Mouse (Mus musculus) midbrain, postnatal 0 days (tissue): ENCODE results near the gene Ttll11. TPM values are rescaled to one million over a fixed set of nuclear protein-coding genes. Genes with fewer than 3 reads are reported as not detected.

Experiments
- ATAC-seq: fragments of 200-750 bp; cut with Nextera tagmentation; 2 replicates; pipeline ENCODE4 v1.8.0; 2017; ENCODE audit warnings: moderate number of reproducible peaks, mild to moderate bottlenecking, moderate TSS enrichment, moderate library complexity; ENCODE audit not compliant: low FRiP score
- DNase-seq: peaks from one replicate; pipeline ENCODE4 v3.0.0-alpha.2; 2015; ENCODE audit warnings: low spot score
- H3K27ac ChIP-seq: fragments of 300-500 bp; sonication (generic); 2 replicates; pipeline ENCODE4 v1.5.1; 2014; ENCODE audit warnings: low read depth, mild to moderate bottlenecking, low read length, mixed read lengths
- H3K27me3 ChIP-seq: fragments of 300-500 bp; sonication (generic); 2 replicates; pipeline ENCODE4 v1.6.1; 2014; ENCODE audit warnings: low read length, control low read depth, mixed read lengths; ENCODE audit not compliant: insufficient read depth
- H3K36me3 ChIP-seq: fragments of 300-500 bp; sonication (generic); 2 replicates; pipeline ENCODE4 v1.6.1; 2014; ENCODE audit warnings: low read length, control low read depth, mixed read lengths; ENCODE audit not compliant: insufficient read depth
- H3K4me1 ChIP-seq: fragments of 300-500 bp; sonication (generic); 2 replicates; pipeline ENCODE4 v1.6.1; 2014; ENCODE audit warnings: mild to moderate bottlenecking, control low read depth, antibody characterized with exemption, low read length, mixed read lengths; ENCODE audit not compliant: insufficient read depth
- H3K4me2 ChIP-seq: fragments of 300-500 bp; sonication (generic); 2 replicates; pipeline ENCODE4 v1.6.1; 2014; ENCODE audit warnings: low read depth, mild to moderate bottlenecking, low read length, mixed read lengths; ENCODE audit not compliant: poor library complexity, severe bottlenecking
- H3K4me3 ChIP-seq: fragments of 300-500 bp; sonication (generic); 2 replicates; pipeline ENCODE4 v1.5.1; 2014; ENCODE audit warnings: low read depth, mild to moderate bottlenecking, low read length, moderate library complexity
- H3K9ac ChIP-seq: fragments of 300-500 bp; sonication (generic); replicated peaks from 2 replicates; pipeline ENCODE4 v1.6.1; 2014; ENCODE audit warnings: mild to moderate bottlenecking, low read length, moderate library complexity, mixed read lengths; ENCODE audit not compliant: poor library complexity, severe bottlenecking
- H3K9me3 ChIP-seq: fragments of 300-500 bp; sonication (generic); 2 replicates; pipeline ENCODE4 v1.6.1; 2016; ENCODE audit warnings: low read length, control low read depth
- CTCF ChIP-seq: IDR thresholded peaks from 2 replicates; pipeline ENCODE4 v1.5.1; 2016; ENCODE audit warnings: antibody characterized with exemption, mild to moderate bottlenecking
- WGBS: fragments of 180-500 bp; shearing (Covaris S2); extraction: QIAGEN DNeasy Blood & Tissue Kit; methylation state at CpG from one replicate; pipeline ENCODE4 v1.1.7; 2014; 5-methylcytosine and 5-hydroxymethylcytosine counted together
- polyA plus RNA-seq: library from polyadenylated mRNA; unstranded; fragments of >200 nt; fragmentation: Nextera tagmentation; extraction: Ambion mirVana; gene quantifications from 2 replicates; pipeline ENCODE4 v1.2.1, GENCODE M21; 2015
- total RNA-seq: library from RNA; depleted of rRNA; stranded (reverse); fragments of >200 nt; gene quantifications from 2 replicates; pipeline ENCODE4 v1.2.3, GENCODE M21; 2014

Ttll11 gene
- total and polyA plus RNA-seq, 2 experiments from 2014 or later: 7.8 to 15.8 TPM

DNA sequence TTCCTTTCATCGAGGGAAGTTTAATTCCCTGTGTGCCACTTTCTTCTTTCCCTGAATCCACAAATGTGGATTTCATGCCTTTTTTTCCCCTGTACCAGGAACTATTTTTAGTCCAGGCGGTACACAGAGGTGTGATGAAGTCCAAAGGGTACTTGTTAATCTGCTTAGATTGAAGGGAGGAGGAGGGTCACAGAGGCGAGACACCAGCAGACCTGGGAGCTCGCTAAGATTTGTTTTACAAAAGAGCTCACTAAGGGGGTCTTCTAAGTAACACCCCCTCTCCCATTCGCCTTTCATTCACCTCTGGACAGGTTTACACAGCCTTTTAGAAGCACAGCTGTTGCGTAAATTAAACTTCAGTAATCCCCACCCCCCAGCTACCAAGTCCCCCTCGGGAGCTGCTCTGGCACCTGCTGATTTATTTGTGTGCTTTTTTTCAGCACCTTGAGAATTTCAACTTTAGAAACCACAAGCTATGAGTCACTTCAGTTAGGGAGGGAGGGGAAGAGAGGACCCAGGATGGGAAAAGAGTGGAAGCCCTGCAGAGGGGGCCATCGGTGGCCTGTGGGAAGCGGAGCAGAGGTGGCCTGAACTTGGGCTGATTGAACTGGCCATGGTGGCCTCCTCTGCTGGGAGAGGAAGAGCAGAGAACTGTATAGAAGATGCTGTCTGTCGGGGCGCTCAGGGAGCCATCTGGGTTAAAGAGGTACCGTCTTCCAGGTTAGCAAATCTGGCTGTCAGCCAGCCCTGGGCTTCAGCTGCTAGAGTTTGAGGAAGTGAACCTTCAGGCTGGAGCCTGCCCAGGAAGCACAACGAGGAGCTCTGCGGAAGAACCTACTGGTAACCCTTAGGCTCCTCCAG is 138.5 kb downstream of the Ttll11 start:
- Histone ChIP-seq H3K9me3 (no peaks in the 10 kb centered on the region), H3K4me3 (no peak overlapping the region), H3K27me3 (no peaks in the 10 kb centered on the region), H3K4me1 (peaks cover 3% of the 10 kb centered on the region; the same call in 1 of the 2 replicates), H3K36me3 (no peaks in the 10 kb centered on the region), H3K9ac (no peak overlapping the region), H3K27ac (no peak overlapping the region), H3K4me2 (no peak overlapping the region)
- ATAC-seq: no peak
- no peak for DNase-seq
- no peak for TF ChIP-seq CTCF
- 28% methylated on average over 14 of the region's 14 CpGs for WGBS

DNA sequence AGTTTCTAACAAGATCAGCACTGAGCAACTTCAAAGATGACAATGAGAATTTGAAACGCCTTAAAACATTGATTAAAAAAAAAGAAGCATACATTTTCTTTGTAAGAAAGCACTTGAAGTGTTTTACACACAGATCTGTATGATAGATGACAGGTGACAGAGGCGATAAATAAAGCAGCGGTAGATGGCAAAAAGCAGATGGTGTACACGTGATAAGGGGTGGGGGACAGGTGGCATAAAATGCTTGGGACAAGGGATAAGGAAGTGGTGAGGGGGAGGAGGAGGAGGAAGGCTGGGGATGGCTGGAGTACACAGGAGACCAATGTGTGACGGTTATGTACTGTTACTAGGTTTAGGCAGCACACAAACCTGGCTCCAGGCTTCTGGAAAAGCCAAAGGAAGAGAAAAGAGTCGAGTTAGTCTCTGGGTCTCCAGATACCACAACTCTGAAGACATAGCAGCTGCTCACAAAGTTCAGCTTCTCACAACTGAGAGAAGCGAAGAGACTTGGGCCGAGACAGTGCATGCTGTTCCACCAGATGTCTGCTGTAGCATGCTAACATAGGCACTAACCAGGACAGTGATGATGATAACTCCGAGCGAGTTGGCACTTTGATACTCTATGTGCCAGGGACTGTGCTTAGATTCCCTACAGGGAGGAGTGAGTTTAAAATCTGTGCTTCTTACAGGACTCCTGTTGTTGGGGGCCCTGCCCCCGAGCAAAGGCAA is 140.8 kb downstream of the Ttll11 start:
- no peaks in the 10 kb centered on the region for H3K9me3 ChIP-seq
- H3K36me3 ChIP-seq: no peaks in the 10 kb centered on the region
- DNase-seq (no peak), ATAC-seq (no peak)
- no peak overlapping the region for H3K9ac ChIP-seq
- WGBS: 76% methylated on average over 11 of the region's 11 CpGs
- no peaks in the 10 kb centered on the region for H3K27me3 ChIP-seq
- no peak overlapping the region for H3K4me3 ChIP-seq
- H3K27ac ChIP-seq: no peak overlapping the region
- peaks cover 3% of the 10 kb centered on the region; the same call in 1 of the 2 replicates for H3K4me1 ChIP-seq
- TF ChIP-seq CTCF: no peak
- H3K4me2 ChIP-seq: no peak overlapping the region

DNA sequence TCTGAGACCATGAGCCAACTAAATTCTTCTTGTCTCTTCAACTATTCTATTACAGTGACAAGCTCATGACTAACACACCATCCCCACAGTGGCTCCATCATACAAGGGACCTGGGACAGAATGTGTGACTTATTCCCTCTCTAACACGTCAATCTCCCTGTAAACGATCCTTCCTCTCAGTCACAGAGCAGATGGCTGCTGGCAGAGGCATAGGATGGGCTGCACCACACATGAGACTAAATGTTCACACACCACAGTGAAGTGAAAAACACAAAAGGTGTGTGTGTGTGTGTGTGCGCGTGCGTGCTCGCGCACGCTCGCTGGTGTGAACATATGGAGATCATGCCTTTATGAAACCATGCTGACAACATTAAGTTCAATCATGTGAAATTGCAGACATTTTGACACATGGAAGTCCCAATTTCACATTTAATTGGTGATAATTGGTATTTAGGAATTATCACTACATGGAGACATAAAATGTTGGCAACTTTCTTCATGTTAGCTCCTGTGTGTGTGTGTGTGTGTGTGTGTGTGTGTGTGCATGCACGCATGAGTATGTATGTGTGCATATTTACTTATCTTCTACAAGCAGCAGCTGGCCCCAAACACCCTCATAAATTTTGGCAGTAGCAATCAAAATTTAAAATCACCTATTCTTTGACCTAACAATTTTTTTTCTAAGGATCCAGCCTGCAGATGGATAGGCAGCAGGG is 145.4 kb downstream of the Ttll11 start:
- no peaks in the 10 kb centered on the region for H3K9me3 ChIP-seq
- no peak overlapping the region for H3K4me3 ChIP-seq
- 96% methylated on average over 10 of the region's 10 CpGs for WGBS
- H3K36me3 ChIP-seq: no peaks in the 10 kb centered on the region
- no peak overlapping the region for H3K27ac ChIP-seq
- no peak overlapping the region for H3K4me2 ChIP-seq
- no peaks in the 10 kb centered on the region for H3K4me1 ChIP-seq
- ATAC-seq: no peak
- H3K9ac ChIP-seq: no peak overlapping the region
- DNase-seq: no peak
- no peaks in the 10 kb centered on the region for H3K27me3 ChIP-seq
- TF ChIP-seq CTCF: no peak

DNA sequence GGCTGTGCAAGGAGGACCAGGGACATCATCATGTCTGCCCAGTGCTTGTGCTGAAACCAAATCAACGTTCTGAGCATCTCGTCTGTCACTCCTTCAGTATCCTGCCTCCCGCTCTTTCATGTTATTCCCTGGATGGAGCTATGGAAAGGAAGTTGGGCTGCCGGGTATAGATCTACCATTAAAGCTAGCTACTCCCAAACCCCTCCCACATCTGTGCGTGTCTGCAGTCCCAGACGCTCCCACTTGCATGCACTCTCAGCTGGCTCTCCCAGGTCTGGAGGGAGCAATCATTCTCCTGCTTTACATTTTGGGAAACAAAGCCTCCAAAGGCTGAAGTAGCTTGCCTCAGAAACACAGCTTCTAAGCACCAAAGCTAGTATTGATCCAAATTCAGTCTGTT is 146.2 kb downstream of the Ttll11 start:
- ATAC-seq: no peak

DNA sequence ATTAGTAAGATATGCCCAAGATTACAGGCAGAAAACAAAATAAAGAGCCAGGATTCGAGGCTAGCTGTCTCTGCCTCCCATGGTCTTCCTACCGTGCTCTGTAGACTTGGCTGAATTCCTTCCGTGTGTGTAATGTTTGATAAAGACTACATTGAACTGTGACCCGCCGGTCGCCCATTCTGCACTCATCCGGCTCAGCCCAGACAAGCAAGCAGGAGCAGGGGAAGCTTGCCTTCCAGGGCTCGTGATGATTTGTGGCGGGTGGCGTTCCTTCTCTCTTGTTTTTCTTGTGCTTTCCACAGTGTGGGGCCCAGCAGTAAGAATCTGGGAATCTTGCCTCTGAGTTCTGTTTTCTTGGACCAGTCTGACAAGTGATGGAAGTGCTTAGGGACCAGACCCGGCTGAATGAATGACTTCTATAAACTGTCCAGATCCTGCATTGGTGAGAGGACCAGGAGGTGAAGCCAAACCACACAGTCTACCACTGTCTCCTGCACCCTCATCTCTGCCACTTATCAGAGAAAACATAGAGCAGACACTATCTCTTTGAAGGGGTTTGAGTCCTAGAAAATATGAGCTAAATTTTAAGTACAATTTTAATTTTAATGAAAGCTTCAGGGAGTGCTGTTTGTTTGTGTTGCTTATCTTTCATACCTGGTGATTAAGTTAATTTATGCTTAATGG is 146.8 kb downstream of the Ttll11 start:
- Histone ChIP-seq H3K27ac (no peak overlapping the region), H3K4me1 (no peaks in the 10 kb centered on the region), H3K9me3 (no peaks in the 10 kb centered on the region), H3K4me2 (no peak overlapping the region), H3K4me3 (no peak overlapping the region), H3K36me3 (no peaks in the 10 kb centered on the region), H3K27me3 (no peaks in the 10 kb centered on the region), H3K9ac (no peak overlapping the region)
- no peak for TF ChIP-seq CTCF
- 56% methylated on average over 11 of the region's 11 CpGs for WGBS
- DNase-seq (no peak), ATAC-seq (no peak)

More for the DNA sequence above, 146.2 kb downstream of the Ttll11 start:
- no peaks in the 10 kb centered on the region for H3K4me1 ChIP-seq
- no peaks in the 10 kb centered on the region for H3K36me3 ChIP-seq
- no peak overlapping the region for H3K4me3 ChIP-seq
- no peak overlapping the region for H3K4me2 ChIP-seq
- no peak for TF ChIP-seq CTCF
- no peaks in the 10 kb centered on the region for H3K9me3 ChIP-seq
- no peak for DNase-seq
- H3K27ac ChIP-seq: no peak overlapping the region
- 61% methylated on average over 6 of the region's 6 CpGs for WGBS
- H3K9ac ChIP-seq: no peak overlapping the region
- no peaks in the 10 kb centered on the region for H3K27me3 ChIP-seq
